Mouse (Mus musculus) myocyte (in vitro differentiated cells): ENCODE results near the gene Mettl9. TPM values are rescaled to one million over a fixed set of nuclear protein-coding genes. Genes with fewer than 3 reads are reported as not detected.

Source experiments
- H3K27me3 ChIP-seq: one replicate; pipeline ENCODE4 v1.6.1; 2011; ENCODE audit not compliant: control insufficient read depth, insufficient read depth, insufficient read length
- H3K36me3 ChIP-seq: one replicate; pipeline ENCODE4 v1.6.1; 2011; ENCODE audit not compliant: control insufficient read depth, insufficient read depth
- H3K4me2 ChIP-seq: one replicate; pipeline ENCODE4 v1.6.1; 2011; ENCODE audit warnings: low read depth, control low read depth
- H3K4me3 ChIP-seq: one replicate; pipeline ENCODE4 v1.5.1; 2011; ENCODE audit warnings: mild to moderate bottlenecking, control low read depth, moderate library complexity
- H3K79me2 ChIP-seq: one replicate; pipeline ENCODE4 v1.6.1; 2011; ENCODE audit not compliant: control insufficient read depth, insufficient read depth
- H3ac ChIP-seq: one replicate; pipeline ENCODE4 v1.6.1; 2011; ENCODE audit not compliant: control insufficient read depth, insufficient read length
- CEBPB ChIP-seq: IDR thresholded peaks from 2 replicates; pipeline ENCODE4 v1.6.1; 2011; ENCODE audit warnings: mild to moderate bottlenecking, moderate library complexity; ENCODE audit not compliant: poor library complexity, insufficient read depth, severe bottlenecking
- E2F4 ChIP-seq: IDR thresholded peaks from one replicate; pipeline ENCODE4 v1.6.1; 2011; ENCODE audit warnings: mild to moderate bottlenecking, control low read depth, moderate library complexity; ENCODE audit not compliant: insufficient read depth
- MAX ChIP-seq: IDR thresholded peaks from one replicate; pipeline ENCODE4 v1.6.1; 2011; ENCODE audit warnings: low read depth, mild to moderate bottlenecking, control low read depth
- MYOD1 ChIP-seq, 3 experiments: IDR thresholded peaks; one replicate each; pipeline ENCODE4 v1.6.1; 2011; ENCODE audit warnings: control low read depth in 2 of 3, low read depth in 2 of 3, mild to moderate bottlenecking in 2 of 3, moderate library complexity in 1 of 3; ENCODE audit not compliant: insufficient read length in 2 of 3, control insufficient read depth in 1 of 3
- MYOG ChIP-seq, 3 experiments: IDR thresholded peaks; one replicate each; pipeline ENCODE4 v1.6.1; 2011; ENCODE audit warnings: control low read depth in 2 of 3, low read depth in 2 of 3, mild to moderate bottlenecking in 2 of 3; ENCODE audit not compliant: insufficient read length in 2 of 3, control insufficient read depth in 1 of 3, insufficient read depth in 1 of 3
- POLR2A ChIP-seq: IDR thresholded peaks from one replicate; pipeline ENCODE4 v1.6.1; 2011; ENCODE audit warnings: low read depth, mild to moderate bottlenecking, control low read depth, moderate library complexity; ENCODE audit not compliant: insufficient read length
- POLR2AphosphoS2 ChIP-seq: IDR thresholded peaks from one replicate; pipeline ENCODE4 v1.6.1; 2011; ENCODE audit warnings: low read depth, control low read depth; ENCODE audit not compliant: insufficient read length
- REST ChIP-seq: IDR thresholded peaks from one replicate; pipeline ENCODE4 v1.6.1; 2011; ENCODE audit warnings: mild to moderate bottlenecking, control low read depth, moderate library complexity; ENCODE audit not compliant: insufficient read depth, insufficient read length
- SRF ChIP-seq: IDR thresholded peaks from one replicate; pipeline ENCODE4 v1.6.1; 2011; ENCODE audit warnings: low read depth; ENCODE audit not compliant: control insufficient read depth, insufficient read length
- TCF12 ChIP-seq: IDR thresholded peaks from one replicate; pipeline ENCODE4 v1.6.1; 2011; ENCODE audit warnings: mild to moderate bottlenecking, control low read depth; ENCODE audit not compliant: poor library complexity, insufficient read depth, severe bottlenecking
- TCF3 ChIP-seq: IDR thresholded peaks from one replicate; pipeline ENCODE4 v1.6.1; 2011; ENCODE audit warnings: low read depth, control low read depth; ENCODE audit not compliant: insufficient read length
- USF1 ChIP-seq: IDR thresholded peaks from one replicate; pipeline ENCODE4 v1.6.1; 2011; ENCODE audit warnings: low read depth, mild to moderate bottlenecking, control low read depth, moderate library complexity
- polyA plus RNA-seq: library from polyadenylated mRNA; unstranded; fragments of >200 nt; fragmentation: generic; extraction: Trizol; gene quantifications from one replicate; pipeline ENCODE4 v1.2.1, GENCODE M21; 2012; ENCODE audit warnings: missing spikeins

Mettl9 gene
- polyA plus RNA-seq, 1 experiment, result 23.5 TPM

DNA sequence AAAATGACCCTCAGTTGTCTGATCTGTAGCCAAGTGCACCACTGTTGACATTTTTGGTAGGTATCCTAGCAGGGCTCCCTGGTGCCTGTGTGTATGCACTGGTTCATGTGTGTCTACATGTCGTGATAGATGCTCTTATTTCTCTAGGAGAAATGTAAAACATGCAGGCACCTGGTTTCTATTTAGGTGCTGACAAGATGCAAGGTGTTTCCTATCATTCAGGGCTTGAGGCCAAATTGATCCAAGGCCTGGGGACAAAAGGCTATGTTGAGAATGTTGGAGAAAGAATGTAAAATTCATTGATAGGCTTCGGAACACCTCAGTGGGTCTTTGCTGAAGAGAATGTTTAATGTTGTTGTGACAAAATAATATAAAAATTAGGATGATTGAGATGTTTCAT, 47.6 kb downstream of the Mettl9 start:
- H3K4me2 ChIP-seq, result no peak overlapping the region
- no peak overlapping the region for H3ac ChIP-seq
- no peaks in the 10 kb centered on the region for H3K27me3 ChIP-seq
- no peak overlapping the region for H3K4me3 ChIP-seq
- TF ChIP-seq MAX (no peak), POLR2A (no peak), CEBPB (no peak), REST (no peak), MYOD1 (IDR thresholded peaks at IDR 0.05; ENCODE audit: control insufficient read depth in 1 of 3, insufficient read length in 2 of 3, low read depth in 2 of 3) (no peak), USF1 (no peak), E2F4 (no peak), TCF3 (no peak), MYOG (IDR thresholded peaks at IDR 0.05; ENCODE audit: control insufficient read depth in 1 of 3, insufficient read depth in 1 of 3, insufficient read length in 2 of 3, low read depth in 2 of 3) (no peak), POLR2AphosphoS2 (no peak), SRF (no peak), TCF12 (no peak)
- no peaks in the 10 kb centered on the region for H3K36me3 ChIP-seq
- no peaks in the 10 kb centered on the region for H3K79me2 ChIP-seq

DNA sequence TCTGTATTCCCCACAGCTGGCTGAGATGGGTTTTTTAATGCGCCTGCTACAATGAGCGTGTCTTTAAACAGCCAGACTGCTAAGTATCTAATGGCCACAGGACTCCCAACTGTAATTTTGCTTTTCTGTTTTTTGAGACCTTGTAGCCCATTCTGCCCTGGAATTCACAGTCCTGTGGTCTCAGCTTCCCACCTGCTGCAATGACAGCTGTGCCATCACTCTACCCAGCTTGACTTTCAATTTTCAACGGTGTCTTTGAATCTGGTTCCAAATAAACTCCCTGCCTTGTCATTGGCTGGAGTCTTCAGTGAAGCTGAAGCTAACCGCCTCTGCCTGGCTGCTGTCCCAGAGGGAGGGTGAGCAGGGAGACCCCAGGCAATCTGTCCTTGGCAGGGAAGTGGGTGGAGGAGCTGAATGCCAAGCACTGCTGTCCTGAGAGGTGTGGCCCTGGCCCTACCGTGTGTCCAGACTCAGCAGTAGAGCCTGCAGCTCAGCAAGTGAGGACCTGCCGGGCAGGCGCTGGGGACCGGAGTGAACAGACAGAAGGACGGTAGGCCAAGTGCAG, 48.8 kb downstream of the Mettl9 start:
- Histone ChIP-seq H3K36me3 (no peaks in the 10 kb centered on the region), H3K27me3 (no peaks in the 10 kb centered on the region), H3ac (no peak overlapping the region), H3K79me2 (no peaks in the 10 kb centered on the region), H3K4me3 (no peak overlapping the region), H3K4me2 (no peak overlapping the region)
- TF ChIP-seq E2F4 (no peak), REST (no peak), CEBPB (no peak), MYOG (IDR thresholded peaks at IDR 0.05; ENCODE audit: control insufficient read depth in 1 of 3, insufficient read depth in 1 of 3, insufficient read length in 2 of 3, low read depth in 2 of 3) (peak in 1 of 3 experiments; percentile 62), MAX (no peak), TCF3 (peak; percentile 46), MYOD1 (IDR thresholded peaks at IDR 0.05; ENCODE audit: control insufficient read depth in 1 of 3, insufficient read length in 2 of 3, low read depth in 2 of 3) (peak in 2 of 3 experiments; percentile 77 to 90), POLR2AphosphoS2 (peak; percentile 37), USF1 (no peak), TCF12 (peak; percentile 64)

DNA sequence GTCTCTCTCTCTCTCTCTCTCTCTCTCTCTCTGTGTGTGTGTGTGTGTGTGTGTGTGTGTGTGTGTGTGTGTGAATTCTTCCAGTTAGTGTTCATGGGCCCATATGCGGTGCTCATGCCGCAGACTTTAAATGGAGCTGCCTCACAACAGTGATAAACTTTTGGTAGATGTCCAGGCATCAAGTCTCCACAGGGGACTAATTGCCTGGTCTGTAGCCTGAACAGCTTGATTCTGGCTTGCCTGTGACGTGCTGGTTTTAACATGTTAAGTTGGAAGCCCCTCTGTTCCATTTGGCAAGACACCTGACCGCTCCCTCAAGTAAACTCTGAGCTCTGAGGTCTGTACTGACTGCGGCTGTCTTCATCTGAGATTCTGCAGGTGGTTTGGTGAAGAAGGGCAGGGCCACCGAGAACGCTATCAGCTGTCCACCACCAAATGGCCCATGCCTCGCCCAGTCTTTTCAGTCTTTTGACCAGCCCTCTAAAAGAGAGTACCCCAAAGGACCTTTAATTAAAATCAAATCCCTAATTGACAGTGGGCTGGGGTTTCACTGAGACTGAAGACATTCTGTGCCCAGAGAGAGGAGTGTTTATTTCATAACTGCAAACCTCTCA, 50.7 kb downstream of the Mettl9 start:
- H3K79me2 ChIP-seq, result no peaks in the 10 kb centered on the region
- no peak overlapping the region for H3K4me3 ChIP-seq
- peak overlapping the region; percentile 43 for H3K4me2 ChIP-seq
- TF ChIP-seq USF1 (no peak), E2F4 (no peak), POLR2A (no peak), MYOG (IDR thresholded peaks at IDR 0.05; ENCODE audit: control insufficient read depth in 1 of 3, insufficient read depth in 1 of 3, insufficient read length in 2 of 3, low read depth in 2 of 3) (peak in 1 of 3 experiments; percentile 60), MYOD1 (IDR thresholded peaks at IDR 0.05; ENCODE audit: control insufficient read depth in 1 of 3, insufficient read length in 2 of 3, low read depth in 2 of 3) (peak in 1 of 3 experiments; percentile 50), REST (no peak)
- no peaks in the 10 kb centered on the region for H3K27me3 ChIP-seq
- H3K36me3 ChIP-seq, result no peaks in the 10 kb centered on the region
- no peak overlapping the region for H3ac ChIP-seq

GRCm38 (mm10) chr7:121085500-121085899, 51.3 kb downstream of the Mettl9 start:
- Histone ChIP-seq H3K4me3 (no peak overlapping the region), H3K4me2 (peak overlapping the region; percentile 43), H3K79me2 (no peaks in the 10 kb centered on the region), H3K36me3 (no peaks in the 10 kb centered on the region), H3ac (no peak overlapping the region), H3K27me3 (no peaks in the 10 kb centered on the region)
- no peak for TF ChIP-seq MAX
- no peak for TF ChIP-seq TCF12
- TF ChIP-seq TCF3, result no peak
- TF ChIP-seq MYOD1 (IDR thresholded peaks at IDR 0.05; ENCODE audit: control insufficient read depth in 1 of 3, insufficient read length in 2 of 3, low read depth in 2 of 3), result no peak
- no peak for TF ChIP-seq SRF
- no peak for TF ChIP-seq E2F4
- no peak for TF ChIP-seq CEBPB
- TF ChIP-seq POLR2AphosphoS2, result no peak
- no peak for TF ChIP-seq REST
- TF ChIP-seq MYOG (IDR thresholded peaks at IDR 0.05; ENCODE audit: control insufficient read depth in 1 of 3, insufficient read depth in 1 of 3, insufficient read length in 2 of 3, low read depth in 2 of 3), result no peak
- TF ChIP-seq POLR2A, result no peak

DNA sequence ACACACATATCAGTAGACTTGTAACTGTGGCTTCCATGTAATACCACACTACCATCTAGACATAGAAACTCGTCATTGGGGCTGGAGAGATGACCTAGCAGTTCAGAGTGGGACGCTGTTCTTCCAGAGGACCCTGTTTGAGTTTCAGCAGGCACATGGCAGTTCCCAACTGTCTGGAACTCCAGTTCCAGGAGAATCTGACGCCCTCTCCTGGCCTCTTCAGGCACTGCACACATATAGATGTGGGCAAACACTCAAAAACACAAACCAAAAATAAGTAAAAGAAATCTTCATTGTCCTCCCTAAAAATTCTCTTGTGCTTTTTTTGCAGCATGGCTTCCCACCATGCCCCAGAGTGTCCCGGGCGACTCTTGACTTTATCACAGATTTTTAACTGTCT, 54.5 kb downstream of the Mettl9 start:
- no peaks in the 10 kb centered on the region for H3K27me3 ChIP-seq
- TF ChIP-seq MYOG (IDR thresholded peaks at IDR 0.05; ENCODE audit: control insufficient read depth in 1 of 3, insufficient read depth in 1 of 3, insufficient read length in 2 of 3, low read depth in 2 of 3), result no peak
- no peak for TF ChIP-seq MYOD1 (IDR thresholded peaks at IDR 0.05; ENCODE audit: control insufficient read depth in 1 of 3, insufficient read length in 2 of 3, low read depth in 2 of 3)
- TF ChIP-seq POLR2A, result no peak
- H3K4me2 ChIP-seq, result no peak overlapping the region
- no peaks in the 10 kb centered on the region for H3K79me2 ChIP-seq
- H3K36me3 ChIP-seq, result no peaks in the 10 kb centered on the region
- no peak overlapping the region for H3ac ChIP-seq
- no peak overlapping the region for H3K4me3 ChIP-seq
